Mouse (Mus musculus): ENCODE results near the gene Tinagl1. TPM values are rescaled to one million over a fixed set of nuclear protein-coding genes. Genes with fewer than 3 reads are reported as not detected.
A peak's percentile ranks its signal among the peaks of the same experiment; 100 is the strongest.

Tinagl1 gene
- polyA plus RNA-seq, 1 experiment from 2014 or later = 32.9 TPM

GRCm38 (mm10) chr4:130177087-130177486 is 2.2 kb upstream of the Tinagl1 start:
- peaks cover 47% of the 10 kb centered on the region for H3K4me1 ChIP-seq (replicated peaks)
- H3K9me3 ChIP-seq (replicated peaks) = no peaks in the 10 kb centered on the region
- no peak overlapping the region for H3K4me3 ChIP-seq (replicated peaks)
- ATAC-seq (ENCODE audit: low read depth) (no peak), DNase-seq (no peak)
- WGBS (ENCODE audit: insufficient replicate concordance) = 61% methylated on average over 4 of the region's 4 CpGs
- peaks cover 48% of the 10 kb centered on the region for H3K27me3 ChIP-seq
- H3K4me2 ChIP-seq = no peak overlapping the region
- H3K27ac ChIP-seq = no peak overlapping the region
- no peak overlapping the region for H3K9ac ChIP-seq
- H3K36me3 ChIP-seq = no peaks in the 10 kb centered on the region

- no peak for ATAC-seq (ENCODE audit: low read depth)
- no peak overlapping the region for H3K4me2 ChIP-seq
- peaks cover 53% of the 10 kb centered on the region for H3K27me3 ChIP-seq
- no peak overlapping the region for H3K9ac ChIP-seq
- DNase-seq = no peak
- peaks cover 56% of the 10 kb centered on the region for H3K4me1 ChIP-seq (replicated peaks)
- H3K27ac ChIP-seq = no peak overlapping the region
- H3K36me3 ChIP-seq = no peaks in the 10 kb centered on the region
- no peak overlapping the region for H3K4me3 ChIP-seq (replicated peaks)
- no peaks in the 10 kb centered on the region for H3K9me3 ChIP-seq (replicated peaks)
- WGBS (ENCODE audit: insufficient replicate concordance) = 56% methylated on average over 5 of the region's 5 CpGs
Measured at GRCm38 (mm10) chr4:130176156-130176720, 1.3 kb upstream of the Tinagl1 start.

- Histone ChIP-seq H3K27me3 (peaks cover 59% of the 10 kb centered on the region), H3K4me3 (replicated peaks) (peak overlapping the region; percentile 65), H3K9ac (peak overlapping the region; percentile 75), H3K9me3 (replicated peaks) (no peaks in the 10 kb centered on the region), H3K4me1 (replicated peaks) (peaks cover 62% of the 10 kb centered on the region), H3K27ac (peak overlapping the region; percentile 86), H3K36me3 (no peaks in the 10 kb centered on the region), H3K4me2 (peak overlapping the region; percentile 71)
- 3% methylated on average over 25 of the region's 25 CpGs for WGBS (ENCODE audit: insufficient replicate concordance)
- ATAC-seq (ENCODE audit: low read depth) (peak; percentile 85), DNase-seq (peak; percentile 62)
Measured at GRCm38 (mm10) chr4:130174335-130175031, 439 bp downstream of the Tinagl1 start.

GRCm38 (mm10) chr4:130173911-130174311 is 1.0 kb downstream of the Tinagl1 start:
- Histone ChIP-seq H3K9ac (peak overlapping the region; percentile 75), H3K36me3 (peaks cover 4% of the 10 kb centered on the region; the same call in 1 of the 2 replicates), H3K4me1 (replicated peaks) (peaks cover 64% of the 10 kb centered on the region), H3K27ac (peak overlapping the region; percentile 86), H3K4me2 (peak overlapping the region; percentile 71), H3K27me3 (peaks cover 62% of the 10 kb centered on the region), H3K4me3 (replicated peaks) (peak overlapping the region; percentile 65), H3K9me3 (replicated peaks) (no peaks in the 10 kb centered on the region)
- WGBS (ENCODE audit: insufficient replicate concordance) = 38% methylated on average over 19 of the region's 19 CpGs
- DNase-seq = no peak
- peak; percentile 33 for ATAC-seq (ENCODE audit: low read depth)

- peaks cover 71% of the 10 kb centered on the region for H3K4me1 ChIP-seq (replicated peaks)
- ATAC-seq (ENCODE audit: low read depth) (peak; percentile 85), DNase-seq (peak; percentile 70)
- peak overlapping the region; percentile 86 for H3K27ac ChIP-seq
- H3K4me3 ChIP-seq (replicated peaks) = peak overlapping the region; percentile 65
- peaks cover 10% of the 10 kb centered on the region; the same call in 1 of the 2 replicates for H3K36me3 ChIP-seq
- H3K9ac ChIP-seq = peak overlapping the region; percentile 75
- 45% methylated on average over 11 of the region's 11 CpGs for WGBS (ENCODE audit: insufficient replicate concordance)
- no peaks in the 10 kb centered on the region for H3K9me3 ChIP-seq (replicated peaks)
- H3K27me3 ChIP-seq = peaks cover 69% of the 10 kb centered on the region
- H3K4me2 ChIP-seq = peak overlapping the region; percentile 71
Measured at GRCm38 (mm10) chr4:130173060-130173822, 1.7 kb downstream of the Tinagl1 start.

- peak overlapping the region; percentile 71 for H3K4me2 ChIP-seq
- H3K27ac ChIP-seq = peak overlapping the region; percentile 86; the same call in 1 of the 2 replicates
Measured at GRCm38 (mm10) chr4:130171951-130172765, 2.8 kb downstream of the Tinagl1 start.

GRCm38 (mm10) chr4:130170362-130170761 is 4.6 kb downstream of the Tinagl1 start:
- Histone ChIP-seq H3K36me3 (peaks cover 27% of the 10 kb centered on the region; the same call in 1 of the 2 replicates), H3K27me3 (peaks cover 72% of the 10 kb centered on the region), H3K4me1 (replicated peaks) (peaks cover 63% of the 10 kb centered on the region), H3K27ac (no peak overlapping the region), H3K4me2 (no peak overlapping the region), H3K9ac (no peak overlapping the region), H3K4me3 (replicated peaks) (no peak overlapping the region), H3K9me3 (replicated peaks) (no peaks in the 10 kb centered on the region)
- ATAC-seq (ENCODE audit: low read depth) = no peak
- no peak for DNase-seq
- 62% methylated on average over 4 of the region's 4 CpGs for WGBS (ENCODE audit: insufficient replicate concordance)

More at GRCm38 (mm10) chr4:130171951-130172765, 2.8 kb downstream of the Tinagl1 start:
- H3K4me3 ChIP-seq (replicated peaks) = peak overlapping the region; percentile 65
- peak overlapping the region; percentile 22 for H3K9ac ChIP-seq
- DNase-seq (no peak), ATAC-seq (ENCODE audit: low read depth) (no peak)
- 54% methylated on average over 11 of the region's 11 CpGs for WGBS (ENCODE audit: insufficient replicate concordance)
- H3K27me3 ChIP-seq = peaks cover 72% of the 10 kb centered on the region
- no peaks in the 10 kb centered on the region for H3K9me3 ChIP-seq (replicated peaks)
- H3K4me1 ChIP-seq (replicated peaks) = peaks cover 78% of the 10 kb centered on the region
- H3K36me3 ChIP-seq = peaks cover 14% of the 10 kb centered on the region; the same call in 1 of the 2 replicates

- H3K36me3 ChIP-seq = peaks cover 27% of the 10 kb centered on the region; the same call in 1 of the 2 replicates
- no peak overlapping the region for H3K4me2 ChIP-seq
- no peak overlapping the region for H3K4me3 ChIP-seq (replicated peaks)
- H3K27me3 ChIP-seq = peaks cover 70% of the 10 kb centered on the region
- DNase-seq (no peak), ATAC-seq (ENCODE audit: low read depth) (no peak)
- 66% methylated on average over 16 of the region's 16 CpGs for WGBS (ENCODE audit: insufficient replicate concordance)
- no peak overlapping the region for H3K9ac ChIP-seq
- H3K4me1 ChIP-seq (replicated peaks) = peaks cover 54% of the 10 kb centered on the region
- H3K9me3 ChIP-seq (replicated peaks) = no peaks in the 10 kb centered on the region
- H3K27ac ChIP-seq = no peak overlapping the region
Measured at GRCm38 (mm10) chr4:130169411-130169971, 5.4 kb downstream of the Tinagl1 start.

GRCm38 (mm10) chr4:130168280-130169183 is 6.4 kb downstream of the Tinagl1 start:
- no peak overlapping the region for H3K27ac ChIP-seq

More at GRCm38 (mm10) chr4:130168280-130169183, 6.4 kb downstream of the Tinagl1 start:
- DNase-seq = no peak
- H3K36me3 ChIP-seq = peaks cover 27% of the 10 kb centered on the region; the same call in 1 of the 2 replicates
- peak overlapping the region; percentile 15; the same call in 1 of the 2 replicates for H3K4me2 ChIP-seq
- H3K27me3 ChIP-seq = peaks cover 70% of the 10 kb centered on the region
- H3K4me1 ChIP-seq (replicated peaks) = peaks cover 48% of the 10 kb centered on the region
- ATAC-seq (ENCODE audit: low read depth) = peak; percentile 42
- H3K9me3 ChIP-seq (replicated peaks) = no peaks in the 10 kb centered on the region
- H3K4me3 ChIP-seq (replicated peaks) = no peak overlapping the region
- WGBS (ENCODE audit: insufficient replicate concordance) = 43% methylated on average over 16 of the region's 16 CpGs
- H3K9ac ChIP-seq = no peak overlapping the region

Measured in liver, embryonic 13.5 days (tissue).